Mouse (Mus musculus): ENCODE measurements around the gene Gm3248. TPM values are rescaled to one million over a fixed set of nuclear protein-coding genes. Genes with fewer than 3 reads are reported as not detected.
"Not testable (repeated sequence)": the region's sequence is repeated elsewhere in the genome, so short reads cannot be mapped to it uniquely, and the experiment has no call there.

Gene Gm3248
- polyA plus RNA-seq (2012; rRNA removed), result not detected in 2 replicates

DNA sequence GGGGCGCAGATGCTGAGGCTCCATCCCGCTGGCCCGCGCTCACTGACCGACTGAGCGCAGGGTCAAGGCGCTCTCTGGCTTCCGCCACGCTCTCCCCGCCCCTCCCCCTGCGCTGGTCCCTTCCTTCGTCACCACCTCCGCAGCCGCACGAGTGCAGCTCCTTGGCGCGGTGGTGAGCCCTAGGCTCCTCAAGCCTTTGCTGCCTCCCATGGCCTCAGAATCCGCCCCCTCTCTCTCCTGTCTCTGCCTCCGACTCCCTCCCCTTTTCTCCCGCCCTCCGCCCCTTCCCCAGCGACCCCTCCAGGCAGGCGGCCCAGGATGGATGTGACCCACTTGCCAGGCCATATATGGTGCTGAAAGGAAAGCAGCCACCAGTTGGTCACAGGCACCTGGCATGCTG is at the start of gene Gm3248:
Gm3248 (minus strand) TSS at position 111 of the 400 bp plus-strand sequence.
- 4% methylated on average over 12 of the region's 23 CpGs for WGBS
- not testable (repeated sequence) for H3K27me3 ChIP-seq (ENCODE audit: control insufficient read depth, insufficient read depth, low read length); H3K27ac ChIP-seq (ENCODE audit: insufficient read depth, low read depth, low read length); H3K36me3 ChIP-seq (ENCODE audit: control insufficient read depth, insufficient read depth, low read length); H3K4me1 ChIP-seq (ENCODE audit: control insufficient read depth, insufficient read depth, insufficient read length, low read length)
- peak within 1 kb of the TSS; percentile 52 for H3K4me3 ChIP-seq (ENCODE audit: low read depth, low read length)

DNA sequence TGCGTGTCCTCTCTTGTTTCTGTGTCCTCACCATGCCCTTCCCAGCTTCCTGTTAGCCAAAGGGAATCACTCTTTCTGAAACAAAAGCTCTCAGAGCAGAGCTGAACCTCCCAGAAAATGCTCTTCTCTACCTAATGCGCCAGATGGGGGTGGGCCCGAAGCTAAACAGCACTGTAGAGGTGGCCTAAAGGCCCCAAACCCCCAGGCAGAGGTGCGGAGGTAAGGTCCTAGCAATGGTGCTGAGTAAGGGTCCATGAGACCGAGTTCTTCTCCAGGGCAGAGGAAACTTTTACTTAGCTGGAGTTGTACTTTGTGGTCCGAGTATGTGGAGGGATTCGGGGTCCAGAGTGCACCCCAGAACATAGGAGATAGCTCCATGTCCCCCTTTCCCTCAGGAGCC is 25.6 kb upstream of the Gm3248 start:
- H3K4me1 ChIP-seq (ENCODE audit: control insufficient read depth, insufficient read depth, insufficient read length, low read length); H3K27ac ChIP-seq (ENCODE audit: insufficient read depth, low read depth, low read length); H3K27me3 ChIP-seq (ENCODE audit: control insufficient read depth, insufficient read depth, low read length); H3K36me3 ChIP-seq (ENCODE audit: control insufficient read depth, insufficient read depth, low read length); H3K4me3 ChIP-seq (ENCODE audit: low read depth, low read length): not testable (repeated sequence)
- WGBS, result 73% methylated on average over 7 of the region's 7 CpGs

DNA sequence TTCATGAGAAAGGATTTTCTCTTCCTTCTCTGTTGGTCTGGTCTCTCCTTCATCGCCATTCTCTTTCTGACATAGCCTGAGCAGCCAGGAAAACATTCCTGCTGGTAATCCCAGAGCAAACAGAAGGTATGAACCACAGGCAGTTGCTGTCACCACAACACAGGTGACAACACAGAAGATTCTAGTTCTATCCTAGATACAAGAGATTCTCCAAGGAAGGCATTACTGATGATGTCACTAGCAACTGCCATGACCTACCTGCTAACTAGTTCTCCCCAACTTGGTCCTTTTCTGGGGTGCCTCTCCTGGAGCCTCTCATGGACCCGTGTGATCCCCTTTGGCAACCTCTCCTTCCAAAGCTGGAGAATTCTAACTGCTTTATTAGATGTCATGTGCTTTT is 17.5 kb upstream of the Gm3248 start, which contains the start of gene Gm3453:
Gm3453 (minus strand) TSS at position 101 of the 400 bp plus-strand sequence.
- H3K27ac ChIP-seq (ENCODE audit: insufficient read depth, low read depth, low read length); H3K27me3 ChIP-seq (ENCODE audit: control insufficient read depth, insufficient read depth, low read length); H3K4me3 ChIP-seq (ENCODE audit: low read depth, low read length); H3K36me3 ChIP-seq (ENCODE audit: control insufficient read depth, insufficient read depth, low read length); H3K4me1 ChIP-seq (ENCODE audit: control insufficient read depth, insufficient read depth, insufficient read length, low read length): not testable (repeated sequence)
- WGBS, result 55% methylated on average over 2 of the region's 2 CpGs

DNA sequence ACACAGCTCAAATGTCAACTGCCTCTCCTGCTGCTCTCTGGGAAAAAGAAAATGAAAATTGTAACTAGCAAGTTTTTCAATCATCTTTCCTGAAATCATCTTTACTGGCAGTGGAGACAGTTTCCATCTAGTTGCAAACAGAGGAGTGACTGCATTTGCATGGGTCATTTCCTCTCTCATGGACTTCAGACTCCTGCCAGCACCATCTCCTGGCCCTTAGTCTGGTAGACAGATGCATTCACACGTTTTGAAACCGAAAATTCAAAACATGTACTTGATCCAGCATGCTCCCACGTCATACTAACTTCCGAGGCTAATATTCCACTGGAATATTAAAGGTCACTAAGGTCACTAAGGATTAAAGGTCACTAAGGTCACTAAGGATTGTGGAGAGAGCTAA is 896 bp upstream of the Gm3248 start:
- not testable (repeated sequence) for H3K4me3 ChIP-seq (ENCODE audit: low read depth, low read length); H3K27me3 ChIP-seq (ENCODE audit: control insufficient read depth, insufficient read depth, low read length); H3K36me3 ChIP-seq (ENCODE audit: control insufficient read depth, insufficient read depth, low read length); H3K27ac ChIP-seq (ENCODE audit: insufficient read depth, low read depth, low read length); H3K4me1 ChIP-seq (ENCODE audit: control insufficient read depth, insufficient read depth, insufficient read length, low read length)
- WGBS, result 45% methylated on average over 4 of the region's 4 CpGs

DNA sequence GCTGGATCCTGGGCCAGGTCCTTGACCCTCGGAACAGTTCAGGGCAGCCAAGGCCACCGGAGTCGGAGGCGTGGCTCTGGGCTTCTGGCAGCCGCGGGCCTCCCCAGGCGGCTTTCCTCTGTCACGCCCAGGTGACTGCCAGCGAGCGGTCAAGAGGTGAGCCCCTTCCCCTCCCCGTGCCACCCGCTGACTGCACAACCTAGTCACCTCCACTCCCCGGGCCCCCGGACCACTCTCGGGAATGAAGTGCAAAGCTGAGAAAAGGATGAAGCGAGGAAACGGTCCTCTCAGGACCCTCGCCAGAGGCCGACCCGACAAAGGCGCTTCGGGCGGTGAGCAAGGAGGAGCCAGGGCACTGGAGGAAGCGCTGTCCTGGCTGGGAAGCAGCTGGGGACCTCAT is 443 bp downstream of the Gm3248 start:
- not testable (repeated sequence) for H3K27ac ChIP-seq (ENCODE audit: insufficient read depth, low read depth, low read length); H3K36me3 ChIP-seq (ENCODE audit: control insufficient read depth, insufficient read depth, low read length); H3K4me1 ChIP-seq (ENCODE audit: control insufficient read depth, insufficient read depth, insufficient read length, low read length); H3K27me3 ChIP-seq (ENCODE audit: control insufficient read depth, insufficient read depth, low read length)
- WGBS, result 1% methylated on average over 24 of the region's 24 CpGs
- H3K4me3 ChIP-seq (ENCODE audit: low read depth, low read length), result peak overlapping the region; percentile 52

DNA sequence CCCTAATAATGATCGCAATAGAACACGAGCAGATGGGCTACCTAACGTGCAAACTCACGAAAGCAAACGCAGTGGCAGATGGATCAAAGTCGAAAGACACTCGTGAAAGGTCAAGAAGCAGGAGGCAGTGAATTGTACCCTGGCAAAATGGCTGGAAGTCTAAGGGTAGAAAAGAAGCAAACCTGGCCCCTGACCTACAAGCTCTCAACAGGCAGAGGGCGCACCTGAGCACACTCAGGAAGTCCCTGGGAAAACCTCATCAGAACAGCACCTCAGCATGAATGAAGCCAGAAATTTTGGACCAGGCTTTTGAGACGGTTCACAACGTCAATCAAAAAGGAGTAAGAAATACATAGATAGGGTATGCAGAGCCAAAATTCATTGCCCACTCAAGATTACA is 1.1 kb downstream of the Gm3248 start:
- not testable (repeated sequence) for H3K27ac ChIP-seq (ENCODE audit: insufficient read depth, low read depth, low read length); H3K4me3 ChIP-seq (ENCODE audit: low read depth, low read length); H3K36me3 ChIP-seq (ENCODE audit: control insufficient read depth, insufficient read depth, low read length); H3K27me3 ChIP-seq (ENCODE audit: control insufficient read depth, insufficient read depth, low read length); H3K4me1 ChIP-seq (ENCODE audit: control insufficient read depth, insufficient read depth, insufficient read length, low read length)
- 14% methylated on average over 7 of the region's 10 CpGs for WGBS

DNA sequence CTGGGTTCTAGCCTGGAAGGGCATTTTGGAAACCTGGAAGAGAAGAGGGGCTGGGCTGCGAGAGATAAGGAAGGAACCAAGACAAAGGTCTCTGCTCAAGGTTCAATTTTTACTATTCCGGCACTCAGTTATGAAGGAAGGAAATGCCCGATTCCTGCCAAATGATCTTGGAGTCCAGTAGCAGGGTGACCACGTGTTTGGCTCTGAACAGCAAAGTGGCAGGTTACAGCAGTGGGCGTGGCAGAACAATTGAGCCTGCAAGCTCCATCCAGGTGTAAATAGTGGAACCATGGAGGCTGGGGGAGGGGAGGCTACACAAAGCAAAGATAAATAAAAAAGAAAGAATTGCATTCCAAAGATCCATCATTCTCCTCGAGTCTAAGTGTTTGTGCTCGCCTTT is 38.3 kb downstream of the Gm3248 start:
- H3K4me1 ChIP-seq (ENCODE audit: control insufficient read depth, insufficient read depth, insufficient read length, low read length); H3K36me3 ChIP-seq (ENCODE audit: control insufficient read depth, insufficient read depth, low read length); H3K4me3 ChIP-seq (ENCODE audit: low read depth, low read length); H3K27ac ChIP-seq (ENCODE audit: insufficient read depth, low read depth, low read length); H3K27me3 ChIP-seq (ENCODE audit: control insufficient read depth, insufficient read depth, low read length): not testable (repeated sequence)
- WGBS, result 39% methylated on average over 7 of the region's 7 CpGs

DNA sequence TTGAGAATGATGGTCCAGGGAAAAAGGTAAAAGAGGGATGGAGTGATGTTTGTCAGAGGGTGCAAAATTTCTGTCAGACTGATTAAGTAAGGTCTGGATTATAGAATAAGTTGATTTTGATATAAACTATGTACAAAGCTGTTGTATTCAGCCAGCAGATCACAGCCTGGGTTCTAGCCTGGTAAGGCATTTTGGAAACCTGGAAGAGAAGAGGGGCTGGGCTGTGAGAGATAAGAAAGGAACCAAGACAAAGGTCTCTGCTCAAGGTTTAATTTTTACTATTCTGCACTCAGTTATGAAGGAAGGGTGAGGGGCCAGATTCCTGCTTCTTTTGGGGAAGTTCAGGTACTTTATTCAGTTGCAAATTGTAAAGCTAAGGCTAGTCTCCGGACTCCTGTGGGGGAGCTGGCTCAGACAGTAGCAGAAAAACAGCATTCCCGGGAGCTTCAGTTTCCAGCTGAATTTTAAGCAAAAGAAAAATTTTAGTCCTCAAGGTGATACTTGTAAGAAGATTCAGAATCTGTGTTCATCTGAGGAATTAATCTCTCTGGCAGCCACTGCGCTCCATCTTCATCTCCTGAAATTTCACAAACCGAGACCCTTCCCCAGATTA is 43.1 kb downstream of the Gm3248 start:
- not testable (repeated sequence) for H3K4me1 ChIP-seq (ENCODE audit: control insufficient read depth, insufficient read depth, insufficient read length, low read length); H3K27ac ChIP-seq (ENCODE audit: insufficient read depth, low read depth, low read length); H3K27me3 ChIP-seq (ENCODE audit: control insufficient read depth, insufficient read depth, low read length); H3K4me3 ChIP-seq (ENCODE audit: low read depth, low read length); H3K36me3 ChIP-seq (ENCODE audit: control insufficient read depth, insufficient read depth, low read length)
- WGBS, result 80% methylated on average over 4 of the region's 4 CpGs

DNA sequence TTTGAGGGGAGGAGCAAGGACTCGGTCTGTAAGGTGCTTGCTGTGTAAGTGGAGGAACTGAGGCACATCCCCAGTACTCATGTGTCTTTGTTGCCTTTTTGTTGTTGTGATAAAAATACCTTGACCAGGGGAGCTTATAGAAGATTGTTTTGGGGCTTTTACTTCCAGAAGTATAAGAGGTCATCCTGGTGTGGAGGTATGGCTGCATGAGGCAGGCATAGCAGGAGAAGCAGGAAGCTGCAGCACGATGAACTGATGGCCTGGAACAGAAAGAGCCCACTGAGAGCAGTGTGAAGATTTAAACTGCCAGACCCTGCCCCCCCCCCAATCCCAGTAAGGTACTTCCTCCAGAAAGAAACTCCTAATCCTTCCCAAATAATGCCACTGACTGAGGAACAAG is 47.8 kb downstream of the Gm3248 start:
- 83% methylated on average over 2 of the region's 2 CpGs for WGBS
- H3K27me3 ChIP-seq (ENCODE audit: control insufficient read depth, insufficient read depth, low read length); H3K27ac ChIP-seq (ENCODE audit: insufficient read depth, low read depth, low read length); H3K4me1 ChIP-seq (ENCODE audit: control insufficient read depth, insufficient read depth, insufficient read length, low read length); H3K4me3 ChIP-seq (ENCODE audit: low read depth, low read length); H3K36me3 ChIP-seq (ENCODE audit: control insufficient read depth, insufficient read depth, low read length): not testable (repeated sequence)

Other genes with a start within 250 kb of the Gm3248 start
- gene Gm3373, start 220.2 kb downstream of the Gm3248 start, polyA plus RNA-seq (2012; rRNA removed), result not detected in 2 replicates
- not detected in 2 replicates for gene Gm3383, start 153.8 kb downstream of the Gm3248 start, polyA plus RNA-seq (2012; rRNA removed)
- not detected in 2 replicates for gene Gm3424, start 131.4 kb downstream of the Gm3248 start, polyA plus RNA-seq (2012; rRNA removed)
- gene Gm8237, start 81.4 kb downstream of the Gm3248 start, polyA plus RNA-seq (2012; rRNA removed), result not detected in 2 replicates
- gene Gm3453, start 17.4 kb upstream of the Gm3248 start, polyA plus RNA-seq (2012; rRNA removed), result not detected in 2 replicates
- gene Gm6337, start 96.5 kb upstream of the Gm3248 start, polyA plus RNA-seq (2012; rRNA removed), result not detected in 2 replicates
- gene Gm8206, start 132.2 kb upstream of the Gm3248 start, polyA plus RNA-seq (2012; rRNA removed), result not detected in 2 replicates
- gene Gm3468, start 146.9 kb upstream of the Gm3248 start, polyA plus RNA-seq (2012; rRNA removed), result 0.08 TPM in 1 of 2 replicates, not detected in the other
- gene Gm3476, start 164.1 kb upstream of the Gm3248 start, polyA plus RNA-seq (2012; rRNA removed), result not detected in 2 replicates

Measured in small intestine, adult 2 months (tissue).